17 mouse cellular contexts compared by ENCODE assay signal in genomic region chr12:103129395-103130248, GRCm38 (mm10).
DNase-seq lines count a peak whose midpoint lies in the region; ATAC-seq and TF ChIP-seq lines count a peak whose summit lies in the region.
"Had no signal": no experiment of that assay in that cellular context is flagged by ENCODE, and none has a peak within 500 bp of the region (broad histone marks: within the 10 kb centered on the region; RNA-seq: fewer than 3 reads in every experiment).

No protein-coding gene starts in this region.

- no peak for TF ChIP-seq CTCF in kidney, postnatal 0 days (IDR thresholded peaks at IDR 0.05; ENCODE audit: low read depth)

- no peaks in the 10 kb centered on the region for H3K9me3 ChIP-seq in kidney, postnatal 0 days (replicated peaks; ENCODE audit: low read length)
- H3K9me3 ChIP-seq in kidney, embryonic 15.5 days (replicated peaks): no peaks in the 10 kb centered on the region
- H3K9me3 ChIP-seq in hindbrain, embryonic 10.5 days: no peaks in the 10 kb centered on the region
- H3K9me3 ChIP-seq: embryonic facial prominence, embryonic 15.5 days; forebrain, embryonic 10.5 days; limb, embryonic 15.5 days; neural tube, embryonic 12.5 days had no signal

- no peak overlapping the region for H3K4me2 ChIP-seq in kidney, postnatal 0 days (ENCODE audit: low read length)
- no peak overlapping the region for H3K4me2 ChIP-seq in kidney, embryonic 15.5 days
- H3K4me2 ChIP-seq: embryonic facial prominence, embryonic 15.5 days; hindbrain, embryonic 14.5 days; limb, embryonic 15.5 days; neural tube, embryonic 12.5 days had no signal

- no peaks in the 10 kb centered on the region for H3K27me3 ChIP-seq in kidney, postnatal 0 days (ENCODE audit: insufficient read depth, low read length)
- no peaks in the 10 kb centered on the region for H3K27me3 ChIP-seq in kidney, embryonic 15.5 days
- no peaks in the 10 kb centered on the region for H3K27me3 ChIP-seq in hindbrain, embryonic 10.5 days (ENCODE audit: insufficient read depth, poor library complexity, severe bottlenecking)
- H3K27me3 ChIP-seq: embryonic facial prominence, embryonic 15.5 days; limb, embryonic 15.5 days; neural tube, embryonic 12.5 days had no signal

- no peak overlapping the region for H3K9ac ChIP-seq in kidney, postnatal 0 days (ENCODE audit: low read depth, low read length)
- H3K9ac ChIP-seq in kidney, embryonic 15.5 days: no peak overlapping the region
- H3K9ac ChIP-seq: embryonic facial prominence, embryonic 15.5 days; hindbrain, embryonic 14.5 days; limb, embryonic 15.5 days; neural tube, embryonic 12.5 days had no signal

- 71% methylated on average over 17 of the region's 17 CpGs for WGBS in kidney, postnatal 0 days
- WGBS in kidney, embryonic 15.5 days: 75% methylated on average over 17 of the region's 17 CpGs
- 90% methylated on average over 17 of the region's 17 CpGs for WGBS in hindbrain, embryonic 10.5 days

- no peaks in the 10 kb centered on the region for H3K36me3 ChIP-seq in kidney, postnatal 0 days (ENCODE audit: insufficient read depth, low read length)
- no peaks in the 10 kb centered on the region for H3K36me3 ChIP-seq in kidney, embryonic 15.5 days
- 0 out of 2 replicates have a peak, but pooled peaks cover 4% of the 10 kb centered on the region for H3K36me3 ChIP-seq in hindbrain, embryonic 10.5 days
- H3K36me3 ChIP-seq: embryonic facial prominence, embryonic 15.5 days; forebrain, embryonic 10.5 days; limb, embryonic 15.5 days had no signal

- DNase-seq in kidney, postnatal 0 days (ENCODE audit: low spot score): peak; percentile 65
- peak; percentile 24 for DNase-seq in CD4-positive helper T cell, adult 2 months (ENCODE audit: low read depth, low spot score)
- DNase-seq in NIH3T3 (ENCODE audit: low read depth): peak; percentile 17
- no peak for DNase-seq in spleen, adult 12 weeks (ENCODE audit: low spot score)
- DNase-seq in hindbrain, embryonic 10.5 days (ENCODE audit: low spot score): no peak
- DNase-seq: cerebellum, adult 9-10 months; gastrocnemius, postnatal 10 days; kidney, adult 18-20 months; right cerebral cortex, postnatal 25 days; thymus, postnatal 25 days had no signal

- ATAC-seq in kidney, postnatal 0 days (replicated peaks; ENCODE audit: low FRiP score, low read depth): no peak
- ATAC-seq in kidney, embryonic 15.5 days (replicated peaks; ENCODE audit: low FRiP score): no peak
- ATAC-seq in inflammation-experienced regulatory T-cells, adult 6 months: peak; percentile 52

- H3K4me1 ChIP-seq in kidney, postnatal 0 days (replicated peaks; ENCODE audit: insufficient read depth, low read length): no peaks in the 10 kb centered on the region
- no peaks in the 10 kb centered on the region for H3K4me1 ChIP-seq in kidney, embryonic 15.5 days
- H3K4me1 ChIP-seq in hindbrain, embryonic 10.5 days (replicated peaks): no peaks in the 10 kb centered on the region
- H3K4me1 ChIP-seq: embryonic facial prominence, embryonic 15.5 days; neural tube, embryonic 12.5 days had no signal

- no peak overlapping the region for H3K27ac ChIP-seq in kidney, postnatal 0 days
- H3K27ac ChIP-seq in kidney, embryonic 15.5 days: no peak overlapping the region
- no peak overlapping the region for H3K27ac ChIP-seq in hindbrain, embryonic 10.5 days
- H3K27ac ChIP-seq: embryonic facial prominence, embryonic 15.5 days; forebrain, embryonic 10.5 days; hindbrain, embryonic 14.5 days; limb, embryonic 15.5 days; neural tube, embryonic 12.5 days had no signal

- H3K4me3 ChIP-seq in kidney, postnatal 0 days (replicated peaks; ENCODE audit: low read depth, low read length): no peak overlapping the region
- H3K4me3 ChIP-seq in kidney, embryonic 15.5 days (replicated peaks): no peak overlapping the region
- H3K4me3 ChIP-seq in hindbrain, embryonic 10.5 days: no peak overlapping the region
- H3K4me3 ChIP-seq: embryonic facial prominence, embryonic 15.5 days; forebrain, embryonic 10.5 days; limb, embryonic 15.5 days; neural tube, embryonic 12.5 days had no signal

Comparison
In these comparisons a context has a peak if more than half of its experiments do, and no peak if none do; other contexts are left out.
1. DNase-seq: peak in kidney, postnatal 0 days (single experiment), CD4-positive helper T cell, adult 2 months (single experiment) and NIH3T3 (single experiment); none in spleen, adult 12 weeks (single experiment) and hindbrain, embryonic 10.5 days (single experiment).